Mouse (Mus musculus): ENCODE data around the gene Ugt1a6b. TPM values are rescaled to one million over a fixed set of nuclear protein-coding genes. Genes with fewer than 3 reads are reported as not detected.
"Not testable (repeated sequence)": the region's sequence is repeated elsewhere in the genome, so short reads cannot be mapped to it uniquely, and the experiment has no call there.

Ugt1a6b gene
- total RNA-seq, 2 experiments from 2014 or later = 0.49 to 2.1 TPM

GRCm38 (mm10) chr1:88224029-88224776 is 121.2 kb downstream of the Ugt1a6b start:
- peak; percentile 4 for DNase-seq

- DNase-seq = not testable (repeated sequence)
Observed at GRCm38 (mm10) chr1:88225301-88225700, 122.2 kb downstream of the Ugt1a6b start.

DNA sequence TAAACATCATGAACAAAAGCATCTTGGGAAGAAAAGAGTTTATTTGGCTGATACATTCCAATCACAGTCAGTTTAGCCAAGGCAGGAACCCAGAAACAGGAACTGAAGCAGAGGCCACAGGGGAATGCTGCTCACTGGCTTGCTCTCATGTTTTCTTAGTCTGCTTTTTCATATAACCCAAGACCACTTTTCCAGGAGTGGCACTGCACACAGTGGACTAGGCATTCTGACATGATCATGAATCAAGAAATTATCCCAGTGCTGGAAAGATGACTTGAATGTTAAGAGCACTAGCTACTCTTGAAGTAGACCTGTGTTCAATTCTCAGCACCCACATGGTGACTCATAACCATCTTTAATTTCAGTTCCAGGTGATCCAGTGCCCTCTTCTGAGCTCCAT is 122.7 kb downstream of the Ugt1a6b start:
- DNase-seq = peak; percentile 5

GRCm38 (mm10) chr1:88226670-88227379 is 123.8 kb downstream of the Ugt1a6b start, which contains the start of gene Mroh2a:
Gene Mroh2a (plus strand): TSS chr1:88226986.
- peak; percentile 12 for DNase-seq

GRCm38 (mm10) chr1:88227482-88227881 is 124.4 kb downstream of the Ugt1a6b start:
- DNase-seq = peak; percentile 7

- peak; percentile 19 for DNase-seq
Observed at GRCm38 (mm10) chr1:88228121-88228520, 125.1 kb downstream of the Ugt1a6b start.

GRCm38 (mm10) chr1:88229566-88229965 is 126.5 kb downstream of the Ugt1a6b start:
- DNase-seq = no peak

DNA sequence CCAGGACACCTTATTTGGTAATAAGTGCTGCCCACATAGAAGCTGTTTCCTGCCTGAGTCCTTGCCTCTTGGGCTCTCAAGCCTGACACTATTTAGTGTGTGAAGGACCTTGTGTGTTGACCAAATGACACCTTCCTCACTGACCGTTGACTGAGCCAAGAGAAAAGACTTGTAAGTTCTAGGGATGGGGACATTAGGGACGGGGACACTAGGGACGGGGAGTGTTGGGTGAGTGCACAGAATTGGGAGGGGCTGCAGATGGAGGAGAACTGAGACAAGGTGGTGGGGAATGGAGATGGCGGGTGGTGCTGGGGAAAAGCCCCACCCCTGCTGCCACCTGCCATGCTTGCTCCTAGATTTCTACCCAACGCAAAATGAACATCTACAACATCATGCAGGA is 126.9 kb downstream of the Ugt1a6b start:
- DNase-seq = no peak

DNA sequence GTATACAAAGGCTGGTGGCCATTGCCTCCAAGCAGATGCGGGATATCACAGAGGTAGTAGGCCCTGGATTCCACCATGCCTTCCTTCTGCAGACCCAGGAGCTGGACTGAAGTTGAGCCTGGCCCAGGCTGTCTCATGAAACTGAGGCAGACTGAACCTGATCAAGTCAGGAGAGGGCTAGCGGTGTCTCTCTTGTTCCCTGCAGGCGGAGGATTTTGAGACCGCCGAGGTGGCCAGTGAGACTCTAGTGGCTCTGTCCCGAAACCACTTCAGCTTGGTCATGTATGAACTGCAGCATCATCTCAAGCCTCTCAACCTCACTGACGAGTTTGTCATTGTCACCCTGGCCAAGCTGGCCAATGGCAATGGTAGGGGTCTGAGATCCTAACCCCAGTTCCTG is 127.4 kb downstream of the Ugt1a6b start:
- no peak for DNase-seq

- no peak for DNase-seq
Observed at GRCm38 (mm10) chr1:88230981-88231802, 128.1 kb downstream of the Ugt1a6b start.

GRCm38 (mm10) chr1:88231803-88232499 is 128.9 kb downstream of the Ugt1a6b start:
- DNase-seq = no peak

DNA sequence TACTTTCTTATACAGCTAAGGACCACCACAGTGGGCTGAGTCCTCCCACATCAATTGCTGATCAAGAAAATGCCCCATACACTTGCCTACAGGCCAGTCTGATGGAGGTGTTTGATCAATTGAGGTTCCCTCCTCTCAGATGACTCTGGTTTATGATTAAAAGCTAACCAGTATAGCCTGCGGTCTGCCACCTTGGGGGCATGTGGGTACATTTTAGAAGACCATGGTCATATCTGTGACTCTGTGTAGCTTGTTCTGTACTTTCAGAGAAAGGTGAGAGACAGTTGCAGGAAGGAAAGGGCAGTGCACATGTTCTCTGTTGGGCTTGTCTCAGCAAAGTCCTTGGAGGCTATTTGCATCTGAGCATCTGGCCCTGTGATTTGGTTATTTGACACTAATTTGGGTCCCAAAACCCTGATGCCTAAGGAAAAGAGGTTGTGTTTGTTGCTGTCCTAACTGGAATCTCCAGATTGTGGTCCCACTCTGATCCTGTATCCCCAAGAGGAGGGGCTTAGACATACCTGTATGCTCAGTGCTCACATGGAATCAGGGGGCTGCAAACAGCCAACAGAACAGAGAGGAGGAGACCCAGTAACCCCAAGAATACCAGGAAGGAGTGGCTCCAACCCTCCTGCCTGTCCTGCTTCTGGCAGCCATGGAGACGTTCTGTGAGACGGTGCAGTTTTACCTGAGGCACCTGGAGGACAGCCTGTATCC is 129.8 kb downstream of the Ugt1a6b start:
- no peak for DNase-seq

DNA sequence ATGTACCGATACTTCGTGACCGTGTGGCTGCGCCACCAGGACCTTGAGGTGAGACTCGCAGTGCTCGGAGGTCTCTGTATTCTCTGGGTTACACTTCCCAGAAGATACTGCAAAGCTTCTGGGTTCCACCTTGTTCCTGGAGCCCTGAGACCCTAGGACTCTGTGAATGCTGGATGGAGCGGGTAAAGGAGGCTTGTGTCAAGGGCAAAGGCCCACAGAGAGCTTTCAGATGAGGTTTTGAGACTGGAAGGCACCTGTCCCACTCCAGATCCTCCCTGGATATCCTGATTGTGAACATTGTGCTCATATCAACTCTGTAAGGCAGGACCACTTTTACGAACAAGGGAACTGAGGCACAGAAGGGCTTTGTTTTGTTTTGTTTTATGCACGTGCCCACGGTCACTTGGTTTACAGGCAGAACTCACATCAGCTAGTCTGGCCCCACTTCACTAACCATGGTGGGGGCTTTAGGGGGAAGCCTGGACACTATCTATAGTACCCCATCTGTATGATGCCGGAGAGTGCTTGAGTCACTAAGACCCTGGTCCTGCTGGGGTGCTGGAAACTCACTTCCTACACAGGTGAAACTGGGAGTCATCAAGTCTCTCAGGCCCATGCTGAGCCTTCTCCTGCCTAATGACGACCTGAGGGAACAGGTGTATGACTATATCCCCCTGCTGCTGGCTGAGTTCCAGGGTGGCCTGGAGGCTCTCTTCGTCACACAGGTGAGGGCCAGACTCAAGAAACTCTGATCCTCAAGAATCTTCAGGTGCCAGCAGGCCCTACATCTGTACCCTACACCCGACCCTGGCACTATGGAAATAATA is 130.6 kb downstream of the Ugt1a6b start:
- DNase-seq = no peak

DNA sequence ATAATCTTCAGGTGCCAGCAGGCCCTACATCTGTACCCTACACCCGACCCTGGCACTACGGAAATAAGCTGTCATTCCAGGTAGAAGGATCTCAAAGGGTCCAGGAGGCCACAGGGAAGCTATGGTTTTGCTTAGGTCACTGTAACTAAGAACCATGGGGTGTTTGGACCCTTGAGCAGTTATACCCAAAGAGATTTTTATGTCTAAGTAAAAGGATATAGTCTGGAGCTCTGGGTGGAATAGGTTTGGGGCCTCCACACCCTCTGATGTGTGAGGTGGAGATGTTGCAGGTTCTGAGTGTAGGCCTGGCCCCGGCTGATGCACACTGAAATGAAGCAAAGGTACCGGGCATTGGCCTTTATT is 131.2 kb downstream of the Ugt1a6b start:
- no peak for DNase-seq

DNA sequence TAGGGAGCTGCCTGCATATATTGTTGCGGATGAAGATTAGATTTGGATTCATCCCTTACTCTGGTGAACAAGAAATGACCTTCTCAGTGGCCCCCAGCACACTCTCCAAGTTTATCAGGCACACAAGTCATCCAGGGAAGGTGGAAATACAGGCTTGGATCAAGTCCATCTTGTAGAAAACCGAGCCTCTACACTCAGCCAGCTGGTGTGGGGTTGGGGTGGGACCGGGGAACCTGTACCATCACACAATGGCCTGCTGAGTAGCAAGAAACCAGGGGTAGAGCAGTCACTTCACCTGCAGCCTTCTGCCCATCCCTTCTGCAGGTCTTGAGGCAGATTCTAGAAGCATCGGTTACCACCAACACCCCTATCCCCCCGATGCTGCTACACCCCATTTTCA is 131.6 kb downstream of the Ugt1a6b start:
- no peak for DNase-seq

GRCm38 (mm10) chr1:88235046-88235893 is 132.2 kb downstream of the Ugt1a6b start:
- DNase-seq = no peak

DNA sequence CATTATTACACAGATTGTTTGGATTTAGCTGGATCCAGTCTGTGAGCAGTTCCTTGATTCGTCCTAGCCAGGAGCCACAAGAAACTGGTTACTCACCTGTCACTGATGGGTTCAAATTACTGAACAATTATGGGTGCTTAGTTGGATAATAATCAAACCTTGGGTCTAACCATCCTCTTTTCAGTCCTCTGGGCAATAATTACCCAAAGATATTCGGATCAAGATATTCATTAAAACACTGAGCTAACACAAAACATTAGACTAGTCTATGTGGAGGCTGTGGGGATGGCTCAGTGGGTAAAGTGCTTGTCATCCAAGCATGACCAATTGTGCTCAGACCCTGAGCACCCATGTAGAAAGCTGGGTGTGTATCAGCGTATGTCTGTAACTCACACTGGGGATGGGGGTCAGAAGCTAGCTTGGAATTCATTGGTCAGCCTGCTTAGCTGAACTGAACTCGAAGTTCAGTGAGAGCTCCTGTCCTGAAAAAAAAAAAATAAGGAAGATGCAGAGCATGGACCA is 132.9 kb downstream of the Ugt1a6b start:
- DNase-seq = no peak

DNA sequence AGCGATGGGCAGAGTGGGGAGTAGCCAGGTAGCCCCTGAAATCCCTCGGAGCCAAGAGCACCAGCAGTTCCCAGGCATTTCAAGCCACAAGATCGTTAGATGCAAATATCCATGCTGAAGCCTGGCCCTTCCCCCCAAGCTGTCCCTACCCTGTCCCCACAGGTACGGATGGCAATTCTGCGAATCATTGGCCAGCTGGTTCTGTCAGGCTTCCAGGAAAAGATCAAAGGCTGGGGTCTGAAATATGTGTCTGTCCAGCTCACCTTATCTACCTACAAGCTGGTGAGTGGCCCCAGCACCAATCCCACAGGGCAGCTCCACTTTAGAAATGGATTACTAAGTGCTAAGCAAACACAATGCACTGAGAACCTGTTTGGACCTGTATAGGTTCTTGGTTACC is 134.3 kb downstream of the Ugt1a6b start:
- no peak for DNase-seq

DNA sequence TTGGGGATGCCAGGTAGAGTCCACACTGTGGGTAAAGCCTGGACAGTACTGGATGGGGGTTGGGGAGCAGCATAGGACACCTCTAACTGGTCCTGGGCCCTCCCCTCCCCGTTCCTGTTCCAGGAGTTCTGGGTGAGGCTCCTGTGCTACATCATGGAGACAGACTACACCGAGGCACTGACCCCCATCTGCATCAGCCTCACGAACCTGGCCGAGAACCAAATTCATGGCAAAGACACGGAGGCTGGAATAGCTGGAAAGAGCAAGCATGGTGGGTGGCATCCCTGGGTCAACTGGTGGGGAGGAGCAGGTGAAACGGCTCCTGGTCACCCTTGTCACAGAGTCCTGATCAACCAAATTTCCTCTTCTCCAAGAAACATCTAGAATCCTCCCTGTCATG is 135.7 kb downstream of the Ugt1a6b start:
- DNase-seq = no peak
